Mouse (Mus musculus) splenic B cell, adult 2 months (primary cell): ENCODE results near the gene Pecam1.

Experiments
- DNase-seq: peaks from one replicate; pipeline ENCODE4 v3.0.0-alpha.2; 2011; ENCODE audit warnings: low read depth, low spot score
- H3K27me3 ChIP-seq: 2 replicates; pipeline ENCODE4 v1.6.1; 2012; ENCODE audit warnings: mild to moderate bottlenecking, low read length, moderate library complexity, mixed read lengths; ENCODE audit not compliant: control insufficient read depth, poor library complexity, insufficient read depth, severe bottlenecking
- H3K36me3 ChIP-seq: 2 replicates; pipeline ENCODE4 v1.6.1; 2012; ENCODE audit warnings: mild to moderate bottlenecking, low read length, moderate library complexity, mixed read lengths; ENCODE audit not compliant: control insufficient read depth, poor library complexity, insufficient read depth, severe bottlenecking

Gene Pecam1

DNA sequence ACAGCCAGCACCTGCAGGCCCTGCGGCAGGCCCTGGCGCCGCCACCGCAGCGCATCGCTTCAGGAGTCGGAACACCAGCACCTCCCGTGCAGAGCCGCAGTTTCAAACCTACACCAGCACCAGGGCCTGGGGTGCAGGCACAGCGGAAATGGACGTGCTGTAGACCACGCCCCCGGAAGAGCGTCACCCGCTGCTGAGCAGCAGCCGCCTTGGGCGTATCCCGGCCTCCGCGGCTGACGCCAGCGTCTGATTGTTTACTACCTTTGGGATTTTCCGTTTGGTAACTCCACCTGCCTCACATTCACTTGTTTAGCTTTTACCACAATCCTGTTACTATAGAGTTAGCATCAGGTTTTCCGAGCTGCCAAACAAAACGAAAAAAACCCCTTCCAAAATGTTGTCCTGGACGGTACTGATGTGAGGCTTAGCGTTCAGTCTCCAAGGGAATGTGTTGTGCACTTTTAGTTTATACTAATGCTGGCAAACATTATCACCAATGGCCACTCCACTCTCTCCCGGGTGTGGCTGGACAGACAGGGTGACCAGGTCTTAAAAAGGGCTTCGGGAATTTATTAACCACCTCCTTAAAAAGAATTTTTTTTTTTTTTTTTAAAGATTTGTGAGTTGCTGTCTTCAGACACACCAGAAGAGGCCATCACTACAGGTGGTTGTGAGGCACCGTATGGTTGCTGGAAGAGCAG lies 29.1 kb upstream of the Pecam1 start, which contains the start of gene Polg2:
Gene Polg2, minus strand, starts transcription at position 150 of the 701 bp plus-strand sequence.
- no peaks in the 10 kb centered on the region for H3K27me3 ChIP-seq
- DNase-seq, result peak; percentile 97
- peaks cover 49% of the 10 kb centered on the region for H3K36me3 ChIP-seq

DNA sequence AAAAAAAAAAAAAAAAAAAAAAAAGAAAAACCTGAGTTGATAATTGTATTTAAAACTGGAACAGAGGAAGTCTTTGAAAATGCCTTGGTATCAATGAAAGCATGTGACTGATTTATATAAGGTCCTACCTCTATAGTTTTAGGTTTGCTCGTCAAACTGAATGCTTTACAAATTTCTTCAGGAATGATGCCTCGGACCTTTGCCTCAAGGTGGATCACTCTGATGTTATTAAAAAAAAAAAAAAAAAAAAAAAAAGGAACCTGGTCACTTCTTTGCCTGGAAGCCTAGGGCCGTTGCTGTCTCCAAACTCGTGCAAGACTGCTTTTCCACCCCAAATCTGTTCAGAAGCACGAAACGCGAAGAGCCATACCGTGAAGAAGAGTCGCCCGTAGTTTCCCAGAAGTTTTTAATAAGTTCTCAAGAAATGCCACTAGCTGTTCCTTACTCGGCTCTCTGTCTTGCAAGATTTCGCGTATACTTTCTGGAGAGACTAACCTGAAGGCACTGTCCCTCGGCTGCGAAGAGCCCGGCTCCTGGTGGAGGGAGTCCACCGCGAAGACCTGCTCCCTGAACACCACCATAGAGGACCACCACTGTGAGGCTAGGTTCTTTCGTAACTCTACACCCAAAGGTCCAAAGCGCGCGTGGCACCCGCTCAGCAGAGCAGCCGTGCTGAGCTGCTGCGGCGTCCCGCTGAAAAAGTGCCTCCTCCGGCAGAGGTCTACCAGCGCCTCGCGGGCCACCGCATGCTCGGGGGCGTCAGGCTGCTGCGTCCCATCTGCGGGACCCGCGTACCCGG lies 28.4 kb upstream of the Pecam1 start:
- no peaks in the 10 kb centered on the region for H3K27me3 ChIP-seq
- DNase-seq, result no peak

DNA sequence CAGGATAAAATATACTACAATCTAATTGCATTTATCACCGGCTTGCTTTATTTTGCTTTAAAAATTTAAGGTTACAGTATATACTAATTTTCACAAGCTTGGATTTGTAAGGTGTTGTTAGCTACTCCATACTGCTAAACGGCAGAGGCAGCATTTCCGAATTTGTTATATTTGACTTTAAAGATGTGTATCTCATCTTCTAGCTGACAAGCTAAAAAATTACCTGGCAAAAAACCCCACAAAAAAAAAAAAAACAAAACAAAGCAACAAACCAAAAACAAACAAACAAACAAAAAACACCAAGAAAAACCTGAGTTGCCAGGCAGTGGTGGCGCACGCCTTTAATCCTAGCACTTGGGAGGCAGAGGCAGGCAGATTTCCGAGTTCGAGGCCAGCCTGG lies 27.7 kb upstream of the Pecam1 start:
- no peaks in the 10 kb centered on the region for H3K27me3 ChIP-seq
- DNase-seq, result no peak
- peaks cover 48% of the 10 kb centered on the region for H3K36me3 ChIP-seq

More for the DNA sequence above, 28.4 kb upstream of the Pecam1 start:
- peaks cover 49% of the 10 kb centered on the region for H3K36me3 ChIP-seq

- Histone ChIP-seq H3K27me3 (no peaks in the 10 kb centered on the region), H3K36me3 (peaks cover 45% of the 10 kb centered on the region)
- DNase-seq, result peak; percentile 21
Observed at GRCm38 (mm10) chr11:106777395-106777794, 27.0 kb upstream of the Pecam1 start.

GRCm38 (mm10) chr11:106776960-106777359 lies 26.5 kb upstream of the Pecam1 start:
- Histone ChIP-seq H3K36me3 (peaks cover 40% of the 10 kb centered on the region), H3K27me3 (no peaks in the 10 kb centered on the region)
- peak; percentile 14 for DNase-seq

DNA sequence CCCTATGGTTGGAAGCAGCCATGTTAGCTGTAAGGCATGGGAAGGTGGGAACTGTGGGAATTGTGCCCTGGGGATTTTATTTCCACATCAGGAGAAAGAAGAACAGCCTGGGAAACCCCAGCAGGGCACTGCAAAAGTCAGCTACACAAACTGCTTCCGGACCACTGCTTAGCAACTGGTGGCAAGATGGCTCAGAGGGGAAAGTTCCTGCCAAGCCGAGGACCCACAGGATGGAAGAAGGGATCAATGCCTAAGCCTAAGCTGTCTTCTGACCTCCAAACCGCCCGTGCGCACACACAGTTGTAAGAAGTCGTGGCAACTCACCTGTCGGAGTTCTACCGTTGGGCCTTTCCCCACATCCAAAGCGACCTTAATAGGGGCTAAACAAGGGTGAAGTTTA lies 22.6 kb upstream of the Pecam1 start:
- DNase-seq, result peak; percentile 11
- H3K27me3 ChIP-seq, result no peaks in the 10 kb centered on the region
- peaks cover 37% of the 10 kb centered on the region for H3K36me3 ChIP-seq

- no peaks in the 10 kb centered on the region for H3K27me3 ChIP-seq
Observed at GRCm38 (mm10) chr11:106770195-106770974, 20.0 kb upstream of the Pecam1 start.

DNA sequence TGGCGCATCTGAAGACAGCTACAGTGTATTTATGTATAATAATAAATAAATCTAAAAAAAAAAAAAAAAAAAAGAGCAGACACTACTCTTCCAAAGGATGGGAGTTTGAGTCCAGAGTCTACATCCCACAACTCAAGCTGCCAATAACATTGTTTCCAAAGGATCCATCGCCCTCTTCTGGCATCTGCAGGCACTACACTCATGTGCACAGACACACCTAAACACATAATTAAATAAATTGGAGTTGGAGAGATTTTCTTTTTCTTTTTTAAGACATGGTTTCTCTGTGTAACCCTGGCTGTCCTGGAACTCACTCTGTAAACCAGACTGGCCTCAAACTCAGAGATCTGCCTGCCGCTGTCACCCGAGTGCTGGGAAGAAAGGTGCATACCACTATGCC lies 17.1 kb upstream of the Pecam1 start:
- Histone ChIP-seq H3K36me3 (peaks cover 13% of the 10 kb centered on the region), H3K27me3 (no peaks in the 10 kb centered on the region)
- DNase-seq, result no peak

More at GRCm38 (mm10) chr11:106770195-106770974, 20.0 kb upstream of the Pecam1 start:
- peaks cover 35% of the 10 kb centered on the region for H3K36me3 ChIP-seq
- DNase-seq, result peak; percentile 80

DNA sequence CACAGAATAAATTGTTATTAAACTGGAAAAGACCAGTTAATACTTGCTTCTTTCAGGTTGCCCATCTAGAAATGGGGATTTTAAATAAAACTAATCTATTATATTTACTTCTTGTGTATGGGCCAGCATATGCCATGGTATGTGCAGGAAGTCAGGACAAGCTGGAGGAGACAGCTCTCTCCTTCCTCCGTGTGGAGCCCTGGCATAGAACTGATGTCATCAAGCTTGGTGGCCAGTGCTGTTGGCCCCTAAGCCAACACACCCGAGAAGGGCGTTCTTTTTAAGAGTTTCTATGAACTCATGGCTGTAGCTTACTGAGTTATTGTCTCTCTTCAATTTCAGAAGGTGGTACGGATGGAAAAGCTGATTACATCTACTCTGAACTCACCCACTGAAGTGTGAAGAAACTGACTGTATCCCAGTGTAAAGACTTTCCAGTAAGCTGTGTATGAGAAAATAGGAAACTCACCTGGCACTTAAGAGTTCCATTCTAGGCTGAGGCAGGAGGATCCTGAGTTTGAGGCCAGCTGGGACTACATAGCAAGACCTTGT lies 16.3 kb upstream of the Pecam1 start:
- Histone ChIP-seq H3K27me3 (no peaks in the 10 kb centered on the region), H3K36me3 (peaks cover 13% of the 10 kb centered on the region)
- no peak for DNase-seq

DNA sequence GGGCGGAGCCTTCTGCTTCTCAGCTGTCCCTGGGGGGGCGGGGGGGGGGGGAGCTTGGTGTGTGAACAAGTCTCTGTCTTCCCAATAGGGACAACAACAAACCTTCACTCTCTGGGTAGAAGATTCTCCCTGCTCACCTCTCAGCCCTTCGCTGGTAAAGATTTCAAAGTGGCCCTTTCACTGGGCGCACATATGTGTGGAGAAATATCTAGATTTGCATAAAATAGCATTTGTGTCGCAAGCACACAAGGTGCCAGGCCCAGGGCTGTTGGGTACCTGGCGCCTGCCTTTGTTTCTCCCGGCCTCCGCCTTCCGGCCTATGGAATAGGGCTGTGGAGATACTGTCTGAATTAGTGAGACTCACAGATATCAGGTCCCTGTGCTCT lies 12.4 kb upstream of the Pecam1 start:
- peaks cover 8% of the 10 kb centered on the region for H3K36me3 ChIP-seq
- no peak for DNase-seq

DNA sequence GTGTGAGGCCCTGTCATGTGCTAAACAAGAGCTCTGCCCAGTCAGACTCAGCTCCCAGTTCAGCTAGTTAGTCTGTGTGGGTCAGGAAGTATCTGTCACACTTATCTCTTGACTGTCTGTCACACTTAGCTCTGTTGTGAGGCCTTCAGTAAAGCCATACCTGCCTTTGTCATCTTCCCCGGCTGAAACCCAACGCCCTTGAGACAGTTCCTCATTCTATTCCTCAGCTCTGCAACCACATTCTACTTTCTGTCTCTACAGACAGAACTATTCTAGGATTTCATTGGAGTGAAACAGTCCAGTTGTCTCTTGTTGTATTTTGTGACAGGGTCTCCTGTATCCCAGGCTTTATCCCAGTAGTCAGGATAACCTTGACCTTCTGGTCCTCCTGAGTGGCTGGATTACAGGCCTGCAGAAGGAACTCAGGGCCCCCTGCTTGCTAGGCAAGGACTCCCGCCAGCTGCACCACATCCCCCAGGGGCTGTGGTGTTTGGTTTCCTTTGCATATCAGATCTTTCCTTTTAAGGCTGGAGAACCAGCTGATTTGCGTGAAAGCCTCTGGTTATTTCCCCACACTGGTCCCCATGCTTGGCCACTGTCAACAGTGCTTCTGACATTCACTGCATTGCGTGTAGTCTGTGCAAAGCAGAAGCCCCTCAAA lies 11.8 kb upstream of the Pecam1 start:
- Histone ChIP-seq H3K36me3 (peaks cover 5% of the 10 kb centered on the region), H3K27me3 (no peaks in the 10 kb centered on the region)
- DNase-seq, result peak; percentile 90

More for the DNA sequence above, 12.4 kb upstream of the Pecam1 start:
- H3K27me3 ChIP-seq, result no peaks in the 10 kb centered on the region

GRCm38 (mm10) chr11:106760511-106760910 lies 10.1 kb upstream of the Pecam1 start:
- Histone ChIP-seq H3K27me3 (no peaks in the 10 kb centered on the region), H3K36me3 (peaks cover 1% of the 10 kb centered on the region)
- no peak for DNase-seq

DNA sequence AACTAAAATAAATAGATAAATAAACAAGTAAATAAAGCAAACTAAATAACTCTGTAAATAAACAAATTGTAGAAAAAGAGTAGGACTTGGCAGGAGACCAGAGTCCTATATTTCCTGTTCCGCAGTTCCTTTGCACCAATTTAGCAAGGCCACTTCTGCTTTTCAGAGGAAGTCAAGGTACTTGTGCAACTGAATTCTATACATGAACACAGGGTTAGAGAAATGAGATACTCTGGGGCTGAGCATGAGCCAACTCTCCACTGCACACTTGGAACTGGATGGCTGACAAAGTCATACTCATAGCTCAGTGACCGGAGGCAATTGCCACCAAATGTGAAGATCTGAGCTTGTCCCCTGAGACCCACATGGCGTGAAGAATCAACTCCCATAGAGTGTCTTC lies 8.6 kb upstream of the Pecam1 start:
- H3K27me3 ChIP-seq, result no peaks in the 10 kb centered on the region
- H3K36me3 ChIP-seq, result peaks cover 1% of the 10 kb centered on the region; the same call in 1 of the 2 replicates
- peak; percentile 81 for DNase-seq

GRCm38 (mm10) chr11:106755583-106755982 lies 5.2 kb upstream of the Pecam1 start:
- Histone ChIP-seq H3K27me3 (no peaks in the 10 kb centered on the region), H3K36me3 (peaks cover 1% of the 10 kb centered on the region; the same call in 1 of the 2 replicates)
- no peak for DNase-seq
